In genomic region chr2:150318973-150319372, GRCm38 (mm10) we compare ENCODE assay signal across 28 mouse cellular contexts. TPM values are rescaled to one million over a fixed set of nuclear protein-coding genes. Genes with fewer than 3 reads are reported as not detected.
"Had no signal": no experiment of that assay in that cellular context is flagged by ENCODE, and none has a peak within 500 bp of the region (broad histone marks: within the 10 kb centered on the region; RNA-seq: fewer than 3 reads in every experiment).

No protein-coding gene starts in this region.

- H3K4me1 ChIP-seq: heart, embryonic 10.5 days; heart, embryonic 12.5 days; hindbrain, embryonic 10.5 days; hindbrain, embryonic 12.5 days; intestine, embryonic 15.5 days; limb, embryonic 13.5 days; limb, embryonic 15.5 days; liver, embryonic 13.5 days had no signal

- H3K4me3 ChIP-seq: heart, adult 2 months; heart, embryonic 10.5 days; heart, embryonic 12.5 days; hindbrain, embryonic 10.5 days; hindbrain, embryonic 12.5 days; intestine, embryonic 15.5 days; layer of hippocampus, adult 2 months; limb, embryonic 13.5 days; limb, embryonic 15.5 days; liver, embryonic 13.5 days had no signal

- H3K9ac ChIP-seq: heart, embryonic 12.5 days; hindbrain, embryonic 12.5 days; hindbrain, embryonic 14.5 days; intestine, embryonic 15.5 days; limb, embryonic 13.5 days; limb, embryonic 15.5 days; liver, embryonic 13.5 days had no signal

- DNase-seq: gastrocnemius, postnatal 14 days; gastrocnemius, postnatal 36 days; heart, adult 2 months; heart, postnatal 10 days; heart, postnatal 4 days; kidney, adult 18-20 months; kidney, adult 8-10 months; kidney, postnatal 10 days; kidney, postnatal 25 days; kidney, postnatal 4 days; layer of hippocampus, postnatal 36 days; left cerebral cortex, postnatal 4 days; liver, embryonic 13.5 days had no signal

- H3K9me3 ChIP-seq: intestine, embryonic 15.5 days; liver, embryonic 13.5 days had no signal

- H3K27ac ChIP-seq: heart, adult 2 months; heart, embryonic 10.5 days; hindbrain, embryonic 10.5 days; hindbrain, embryonic 12.5 days; hindbrain, embryonic 14.5 days; intestine, embryonic 15.5 days; layer of hippocampus, adult 2 months; limb, embryonic 13.5 days; limb, embryonic 15.5 days; liver, embryonic 13.5 days had no signal

- ATAC-seq: hindbrain, embryonic 16.5 days; inflammation-experienced regulatory T-cells, adult 6 months; intestine, embryonic 15.5 days; intestine, postnatal 0 days had no signal

- H3K4me2 ChIP-seq: heart, embryonic 12.5 days; hindbrain, embryonic 12.5 days; hindbrain, embryonic 14.5 days; intestine, embryonic 15.5 days; limb, embryonic 13.5 days; limb, embryonic 15.5 days; liver, embryonic 13.5 days had no signal

- H3K27me3 ChIP-seq: heart, embryonic 12.5 days; hindbrain, embryonic 12.5 days; intestine, embryonic 15.5 days; limb, embryonic 13.5 days; limb, embryonic 15.5 days; liver, embryonic 13.5 days had no signal

RNA-seq across cellular contexts. Expression of gene Gm10130, which starts 4.5 kb away (rescaled TPM):
- total RNA-seq: liver, adult 2 months had no signal
- polyA plus RNA-seq: gonadal fat pad, adult 2 months; heart, adult 2 months; heart, embryonic 14.5 days; liver, adult 2 months had no signal
